Mouse (Mus musculus) left cerebral cortex, adult 9 months (tissue): Measurements from ENCODE around the gene Mlana.

Source experiments
- DNase-seq, 2 experiments: peaks; one replicate each; pipeline ENCODE4 v3.0.0; 2022; ENCODE audit warnings: low spot score in 2 of 2

Mlana gene

DNA sequence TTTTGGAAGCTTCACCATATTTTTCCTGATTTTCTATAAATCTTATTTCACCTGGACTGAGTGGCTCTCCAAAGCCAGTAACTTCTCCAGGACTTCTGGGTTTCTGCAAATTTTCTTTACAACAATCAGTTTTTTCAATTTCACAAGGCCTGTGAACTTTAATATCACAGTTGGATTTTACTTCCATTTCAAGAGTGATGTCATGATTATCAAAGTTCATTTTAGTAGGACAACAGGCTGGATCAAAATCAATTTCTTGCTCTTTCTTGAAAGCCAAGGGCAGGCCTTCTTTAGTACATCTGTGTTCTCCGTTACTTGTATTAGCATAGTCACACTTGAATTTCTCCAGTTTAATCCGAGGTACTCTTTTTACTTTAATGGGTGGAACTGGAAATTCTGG is 56.3 kb downstream of the Mlana start:
- DNase-seq: no peak
